Mouse (Mus musculus) Muller cell, postnatal 12 days (primary cell): ENCODE data around the gene Cpsf2.

ENCODE experiments used
- DNase-seq: peaks from one replicate; pipeline ENCODE4 v3.0.0-alpha.2; 2015; ENCODE audit errors: inconsistent ontology term

Cpsf2 gene

GRCm38 (mm10) chr12:101980266-101980665, 4.5 kb downstream of the Cpsf2 start:
- no peak for DNase-seq

GRCm38 (mm10) chr12:101981559-101981958, 5.8 kb downstream of the Cpsf2 start:
- no peak for DNase-seq

GRCm38 (mm10) chr12:101982977-101983376, 7.2 kb downstream of the Cpsf2 start:
- no peak for DNase-seq

- no peak for DNase-seq
These were observed 9.3 kb downstream of the Cpsf2 start for GRCm38 (mm10) chr12:101985110-101985509.

- no peak for DNase-seq
These were observed 11.9 kb downstream of the Cpsf2 start for GRCm38 (mm10) chr12:101987659-101988058.

GRCm38 (mm10) chr12:101994576-101995467, 19.0 kb downstream of the Cpsf2 start:
- no peak for DNase-seq

GRCm38 (mm10) chr12:101998929-101999328, 23.1 kb downstream of the Cpsf2 start:
- DNase-seq, result no peak

- DNase-seq, result no peak
These were observed 25.0 kb downstream of the Cpsf2 start for GRCm38 (mm10) chr12:102000785-102001184.

GRCm38 (mm10) chr12:102008111-102008977, 32.6 kb downstream of the Cpsf2 start:
- no peak for DNase-seq

- no peak for DNase-seq
These were observed 33.8 kb downstream of the Cpsf2 start for GRCm38 (mm10) chr12:102009551-102009950.

GRCm38 (mm10) chr12:102014411-102014810, 38.6 kb downstream of the Cpsf2 start:
- peak; percentile 93 for DNase-seq

- DNase-seq, result no peak
These were observed 39.3 kb downstream of the Cpsf2 start for GRCm38 (mm10) chr12:102015127-102015526.

- no peak for DNase-seq
These were observed 46.1 kb downstream of the Cpsf2 start for GRCm38 (mm10) chr12:102021923-102022322.

- DNase-seq, result no peak
These were observed 53.4 kb downstream of the Cpsf2 start for GRCm38 (mm10) chr12:102029184-102029583.

GRCm38 (mm10) chr12:102029892-102030446, 54.2 kb downstream of the Cpsf2 start:
- no peak for DNase-seq

GRCm38 (mm10) chr12:102034934-102035333, 59.1 kb downstream of the Cpsf2 start:
- no peak for DNase-seq

- no peak for DNase-seq
These were observed 64.1 kb downstream of the Cpsf2 start for GRCm38 (mm10) chr12:102039861-102040260.

- DNase-seq, result no peak
These were observed 65.9 kb downstream of the Cpsf2 start for GRCm38 (mm10) chr12:102041699-102042098.

GRCm38 (mm10) chr12:102042247-102042646, 66.5 kb downstream of the Cpsf2 start:
- DNase-seq, result no peak

- peak; percentile 38 for DNase-seq
These were observed 68.1 kb downstream of the Cpsf2 start for GRCm38 (mm10) chr12:102043840-102044239.

GRCm38 (mm10) chr12:102054155-102054554, 78.4 kb downstream of the Cpsf2 start:
- DNase-seq, result no peak

- no peak for DNase-seq
These were observed 80.0 kb downstream of the Cpsf2 start for GRCm38 (mm10) chr12:102055758-102056157.
